Mouse (Mus musculus): ENCODE results near the gene C2cd2.

- TF ChIP-seq POLR2A (IDR thresholded peaks at IDR 0.05; ENCODE audit: control insufficient read depth, low read depth, low read length), result no peak
- no peak for TF ChIP-seq CTCF (IDR thresholded peaks at IDR 0.05; ENCODE audit: control insufficient read depth, insufficient read depth, insufficient replicate concordance, low read depth, low read length)
Observed at GRCm38 (mm10) chr16:97912873-97913272, 49.5 kb downstream of the C2cd2 start.
